Mouse (Mus musculus) left cerebral cortex, adult 18-20 months (tissue): ENCODE measurements at regions not wholly inside any gene's neighbourhood (a gene's known extent, or its start where the extent isn't known, plus 50 kb on each side); places are given as distances from the start of the nearest gene placed in this dataset.

ENCODE experiments used
- DNase-seq, 2 experiments: peaks; one replicate each; pipeline ENCODE4 v3.0.0; 2021 to 2022; ENCODE audit warnings: low spot score in 2 of 2, mixed read lengths in 1 of 2

DNA sequence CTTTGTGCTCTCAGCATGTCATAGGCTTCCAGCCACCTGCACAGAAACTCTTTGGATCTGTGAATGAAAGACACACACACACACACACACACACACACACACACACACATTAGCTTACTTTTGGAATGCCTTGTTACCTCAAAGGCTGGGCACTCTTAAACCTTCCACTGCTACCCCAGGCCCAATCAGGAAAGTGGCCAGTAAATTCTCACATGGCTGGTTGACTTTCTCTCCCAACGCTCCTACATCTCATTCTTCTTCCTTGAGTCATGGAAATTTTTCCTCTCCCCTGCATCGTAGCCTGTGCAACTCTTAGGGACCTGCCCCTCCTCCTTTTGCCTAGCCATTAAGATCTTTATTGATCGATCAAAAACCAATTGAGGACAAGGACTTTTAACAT, 465.3 kb upstream of the Cpeb2 start:
- no peak for DNase-seq

DNA sequence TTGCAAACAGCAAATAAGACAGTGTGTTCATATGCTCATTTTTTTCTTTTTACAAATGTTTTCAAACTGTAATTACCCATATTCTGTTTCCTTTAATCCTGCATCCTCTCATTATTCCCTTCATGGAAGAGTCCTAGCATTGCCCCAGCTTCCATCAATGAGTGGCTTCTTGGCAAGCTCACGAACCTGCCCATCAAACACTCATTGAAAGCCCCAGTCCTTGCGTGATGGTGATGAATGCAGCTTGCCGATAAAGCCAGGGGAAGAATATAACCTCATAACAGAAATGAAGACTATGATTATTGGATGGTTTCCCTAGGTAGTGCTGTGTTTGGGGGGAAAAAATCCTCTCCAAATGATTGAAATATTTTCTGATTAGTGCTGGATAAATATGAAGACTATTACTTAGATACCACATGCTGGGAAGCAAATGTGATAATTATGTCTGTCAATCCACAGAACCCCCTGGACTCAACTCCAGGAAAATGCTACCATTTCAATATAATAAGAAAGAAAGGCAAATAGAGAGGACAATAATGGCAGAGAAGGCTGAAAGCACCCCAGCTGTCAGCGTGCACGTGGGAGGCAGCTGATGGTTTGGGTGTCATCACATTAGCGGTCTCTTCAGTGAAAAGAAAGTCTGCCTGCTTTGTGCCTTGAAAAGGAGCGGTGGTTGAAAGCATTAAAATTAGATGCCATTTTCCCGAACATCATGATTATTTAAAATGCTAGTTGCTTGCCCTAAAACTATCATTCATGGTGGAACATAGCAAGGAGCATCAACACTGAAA, 455.7 kb upstream of the Cpeb2 start:
- peak in 1 of 2 experiments; percentile 10 for DNase-seq

DNA sequence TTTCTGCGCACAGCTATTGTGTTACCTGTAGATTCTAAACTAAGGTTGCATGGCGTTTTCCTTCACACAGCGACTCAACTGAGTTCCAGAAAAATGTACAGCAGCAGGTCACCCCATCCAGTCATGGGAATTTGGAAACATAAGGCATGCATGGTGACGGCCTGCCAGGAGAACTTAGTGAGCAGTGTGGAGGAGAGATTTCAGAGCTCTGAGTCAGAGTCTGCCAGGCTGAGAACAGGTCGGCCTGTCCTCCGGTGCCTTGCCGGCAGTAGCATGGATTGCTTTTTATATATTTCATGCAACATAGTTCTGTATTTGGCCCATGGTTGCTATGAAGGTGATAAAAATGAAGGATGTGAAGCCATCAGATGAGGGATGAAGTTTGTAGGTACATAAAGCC, 427.0 kb upstream of the Cpeb2 start:
- peak; percentile 49 to 53 for DNase-seq
